Comparison of ENCODE assay signal across 21 mouse cellular contexts in genomic region chr3:53513096-53513495, GRCm38 (mm10). TPM values are rescaled to one million over a fixed set of nuclear protein-coding genes. Genes with fewer than 3 reads are reported as not detected.
"Had no signal": no experiment of that assay in that cellular context is flagged by ENCODE, and none has a peak within 500 bp of the region (broad histone marks: within the 10 kb centered on the region; RNA-seq: fewer than 3 reads in every experiment).

No protein-coding gene starts in this region.

- ATAC-seq: intestine, embryonic 15.5 days had no signal

- H3K27ac ChIP-seq: intestine, embryonic 15.5 days; left cerebral cortex, adult 2 months; limb, embryonic 10.5 days; lung, embryonic 15.5 days; macrophage; neural tube, embryonic 12.5 days; stomach, embryonic 15.5 days had no signal

- H3K36me3 ChIP-seq: intestine, embryonic 15.5 days; limb, embryonic 10.5 days; lung, embryonic 15.5 days; neural tube, embryonic 12.5 days had no signal

- DNase-seq: kidney, adult 9 months; kidney, postnatal 25 days; lung, postnatal 14 days; midbrain, embryonic 14.5 days; retina, postnatal 1 day; right cerebral cortex, postnatal 4 days; spleen, adult 18-20 months; thymus, adult 2 months; thymus, postnatal 25 days had no signal

- H3K27me3 ChIP-seq: intestine, embryonic 15.5 days; lung, embryonic 15.5 days; neural tube, embryonic 12.5 days; stomach, embryonic 15.5 days had no signal

- H3K9ac ChIP-seq: intestine, embryonic 15.5 days; lung, embryonic 15.5 days; neural tube, embryonic 12.5 days; stomach, embryonic 15.5 days had no signal

- H3K4me3 ChIP-seq: intestine, embryonic 15.5 days; left cerebral cortex, adult 2 months; limb, embryonic 10.5 days; lung, embryonic 15.5 days; neural tube, embryonic 12.5 days; stomach, embryonic 15.5 days had no signal

- H3K4me1 ChIP-seq: intestine, embryonic 15.5 days; limb, embryonic 10.5 days; lung, embryonic 15.5 days; neural tube, embryonic 12.5 days; stomach, embryonic 15.5 days had no signal

- H3K9me3 ChIP-seq: intestine, embryonic 15.5 days; limb, embryonic 10.5 days; lung, embryonic 15.5 days; neural tube, embryonic 12.5 days; stomach, embryonic 15.5 days had no signal

- H3K4me2 ChIP-seq: intestine, embryonic 15.5 days; lung, embryonic 15.5 days; neural tube, embryonic 12.5 days; stomach, embryonic 15.5 days had no signal

RNA-seq across cellular contexts. Expression of gene Stoml3, which starts 24.6 kb away (rescaled TPM):
- total RNA-seq: left cerebral cortex, adult 2 months; left cerebral cortex, postnatal 14 days; monocyte, adult 5-6 weeks had no signal
- polyA plus RNA-seq: limb, embryonic 10.5 days; liver, embryonic 16.5 days; macrophage; midbrain, embryonic 14.5 days; testis, adult 2 months; urinary bladder, adult 2 months had no signal
